Mouse (Mus musculus): ENCODE results near the gene Ptpro.

DNA sequence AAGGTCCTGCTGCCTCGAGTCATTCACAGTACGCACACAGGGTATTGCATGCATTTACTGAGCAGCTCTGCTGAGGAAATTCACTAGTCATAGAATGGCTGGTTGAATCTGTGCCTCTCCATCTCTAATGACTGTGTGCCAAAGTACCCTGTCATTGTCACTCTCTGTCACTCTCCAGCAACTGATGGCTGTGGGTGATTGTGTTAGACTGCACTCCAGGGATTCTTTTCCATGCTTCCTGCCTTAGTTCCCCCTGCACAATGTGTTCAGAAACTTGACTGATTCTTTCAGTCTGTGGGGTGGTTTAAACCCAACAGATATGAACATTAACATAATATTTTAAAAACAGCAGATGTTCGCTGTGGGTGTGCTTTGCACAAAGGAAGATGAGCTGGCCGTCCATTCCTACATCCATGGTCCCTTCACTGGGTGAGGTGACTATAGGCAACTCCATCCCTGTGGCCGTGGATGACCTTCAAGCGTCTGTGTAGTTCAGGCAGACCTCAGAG is 29.5 kb downstream of the Ptpro start:
- TF ChIP-seq CTCF (conservative IDR thresholded peaks at IDR 0.05; ENCODE audit: low read length) (no peak), POU5F1 (IDR thresholded peaks at IDR 0.05; ENCODE audit: borderline replicate concordance, low read length) (no peak)

Measured in E14TG2a.4 (cell line).